Mouse (Mus musculus): ENCODE data around the gene Teddm3.
"Not testable (repeated sequence)": the region's sequence is repeated elsewhere in the genome, so short reads cannot be mapped to it uniquely, and the experiment has no call there.

GRCm38 (mm10) chr16:21159226-21159625 lies 5.4 kb upstream of the Teddm3 start:
- TF ChIP-seq CTCF, EP300 (IDR thresholded peaks at IDR 0.05; ENCODE audit: low read depth): not testable (repeated sequence)

Data from heart, postnatal 0 days (tissue).